Comparison of ENCODE assay signal across 8 mouse cellular contexts in the genomic region with DNA sequence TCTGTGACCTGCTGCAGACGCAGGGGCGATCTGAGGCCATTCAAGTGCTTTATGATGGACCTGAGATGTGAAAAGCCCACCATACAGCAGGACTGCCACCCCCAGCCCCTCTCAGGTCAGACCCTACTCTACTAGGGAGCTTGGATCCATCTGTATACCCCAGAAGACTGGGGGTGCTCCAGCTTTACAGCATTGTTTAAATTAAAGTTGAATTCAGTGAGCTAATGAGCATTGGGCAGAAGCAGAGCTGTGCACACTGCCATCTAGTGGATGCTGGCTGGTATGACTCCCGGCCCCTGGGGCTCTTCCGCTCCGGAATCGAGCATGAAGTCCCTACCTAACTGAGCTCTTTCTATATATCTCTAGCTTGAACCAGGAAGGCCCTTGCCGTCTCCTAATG.
DNase-seq lines count a peak whose midpoint lies in the region; ATAC-seq lines count a peak whose summit lies in the region.

No protein-coding gene starts in this region.

- H3K36me3 ChIP-seq in embryonic facial prominence, embryonic 10.5 days (replicated peaks): no peaks in the 10 kb centered on the region; the same call in 1 of the 2 replicates
- peaks cover 11% of the 10 kb centered on the region; the same call in 1 of the 2 replicates for H3K36me3 ChIP-seq in heart, embryonic 12.5 days
- no peaks in the 10 kb centered on the region for H3K36me3 ChIP-seq in liver, embryonic 12.5 days
- H3K36me3 ChIP-seq in neural tube, embryonic 11.5 days (ENCODE audit: control insufficient read depth, insufficient read depth, low read length): no peaks in the 10 kb centered on the region

- H3K4me2 ChIP-seq in heart, embryonic 12.5 days: no peak overlapping the region
- no peak overlapping the region for H3K4me2 ChIP-seq in liver, embryonic 12.5 days
- H3K4me2 ChIP-seq in neural tube, embryonic 11.5 days (ENCODE audit: low read depth): no peak overlapping the region

- H3K4me1 ChIP-seq in embryonic facial prominence, embryonic 10.5 days: no peaks in the 10 kb centered on the region
- peaks cover 12% of the 10 kb centered on the region for H3K4me1 ChIP-seq in heart, embryonic 12.5 days (replicated peaks)
- no peaks in the 10 kb centered on the region for H3K4me1 ChIP-seq in liver, embryonic 12.5 days
- H3K4me1 ChIP-seq in neural tube, embryonic 11.5 days (ENCODE audit: control insufficient read depth, insufficient read depth, low read length): no peaks in the 10 kb centered on the region

- H3K9me3 ChIP-seq in embryonic facial prominence, embryonic 10.5 days: no peaks in the 10 kb centered on the region
- no peaks in the 10 kb centered on the region for H3K9me3 ChIP-seq in heart, embryonic 12.5 days (replicated peaks)
- no peaks in the 10 kb centered on the region for H3K9me3 ChIP-seq in liver, embryonic 12.5 days (replicated peaks)
- no peaks in the 10 kb centered on the region for H3K9me3 ChIP-seq in neural tube, embryonic 11.5 days (ENCODE audit: control insufficient read depth, low read length)

- ATAC-seq in heart, embryonic 12.5 days (ENCODE audit: insufficient number of reproducible peaks, low FRiP score): peak; percentile 39; the same call in 1 of the 2 replicates
- peak; percentile 40; the same call in 1 of the 2 replicates for ATAC-seq in liver, embryonic 12.5 days
- ATAC-seq in neural tube, embryonic 11.5 days (ENCODE audit: insufficient read depth, low FRiP score, low TSS enrichment): peak; percentile 57

- WGBS in embryonic facial prominence, embryonic 10.5 days: 35% methylated on average over 7 of the region's 7 CpGs
- WGBS in heart, embryonic 12.5 days: 31% methylated on average over 7 of the region's 7 CpGs
- 38% methylated on average over 7 of the region's 7 CpGs for WGBS in liver, embryonic 12.5 days (ENCODE audit: insufficient replicate concordance)
- WGBS in neural tube, embryonic 11.5 days: 39% methylated on average over 7 of the region's 7 CpGs

- peak; percentile 51 for DNase-seq in ES-CJ7 (ENCODE audit: low read depth, low spot score)
- DNase-seq in adrenal gland, postnatal 25 days: peak; percentile 51
- DNase-seq in embryonic facial prominence, embryonic 10.5 days (ENCODE audit: low spot score): peak; percentile 73
- peak; percentile 80 for DNase-seq in kidney, postnatal 10 days
- peak; percentile 78 for DNase-seq in neural tube, embryonic 11.5 days (ENCODE audit: low spot score)
- peak; percentile 43 for DNase-seq in thymus, postnatal 0 days (ENCODE audit: low spot score)

- no peak overlapping the region; the same call in 1 of the 2 replicates for H3K27ac ChIP-seq in embryonic facial prominence, embryonic 10.5 days (replicated peaks)
- H3K27ac ChIP-seq in heart, embryonic 12.5 days (ENCODE audit: poor library complexity, severe bottlenecking): no peak overlapping the region
- H3K27ac ChIP-seq in liver, embryonic 12.5 days: no peak overlapping the region
- no peak overlapping the region for H3K27ac ChIP-seq in neural tube, embryonic 11.5 days (ENCODE audit: low read depth, low read length)

- no peak overlapping the region for H3K4me3 ChIP-seq in embryonic facial prominence, embryonic 10.5 days
- no peak overlapping the region for H3K4me3 ChIP-seq in heart, embryonic 12.5 days
- no peak overlapping the region for H3K4me3 ChIP-seq in liver, embryonic 12.5 days
- H3K4me3 ChIP-seq in neural tube, embryonic 11.5 days (ENCODE audit: low read depth, low read length): no peak overlapping the region

- H3K9ac ChIP-seq in heart, embryonic 12.5 days: no peak overlapping the region
- no peak overlapping the region for H3K9ac ChIP-seq in liver, embryonic 12.5 days
- H3K9ac ChIP-seq in neural tube, embryonic 11.5 days (ENCODE audit: low read length): no peak overlapping the region

- 0 out of 2 replicates have a peak, but pooled peaks cover 6% of the 10 kb centered on the region for H3K27me3 ChIP-seq in embryonic facial prominence, embryonic 10.5 days (replicated peaks; ENCODE audit: low read depth, poor library complexity, severe bottlenecking)
- H3K27me3 ChIP-seq in heart, embryonic 12.5 days (replicated peaks): peaks cover 8% of the 10 kb centered on the region; the same call in 1 of the 2 replicates
- no peaks in the 10 kb centered on the region for H3K27me3 ChIP-seq in liver, embryonic 12.5 days (replicated peaks)
- H3K27me3 ChIP-seq in neural tube, embryonic 11.5 days (ENCODE audit: control insufficient read depth, insufficient read depth, low read length): no peaks in the 10 kb centered on the region
